Mouse (Mus musculus) mature B cell (primary cell): ENCODE measurements around the gene Nprl3.
"Not testable (repeated sequence)": the region's sequence is repeated elsewhere in the genome, so short reads cannot be mapped to it uniquely, and the experiment has no call there.

ENCODE experiments used
- in situ Hi-C: fragments of 300-500 bp; cut with MboI; formaldehyde crosslinking; loops from 2 replicates; pipeline ENCODE4 v1.14.3; 2019

Nprl3 gene

GRCm38 (mm10) chr11:32225222-32226104, 42.0 kb downstream of the Nprl3 start:
- in situ Hi-C loops = no loop called here

DNA sequence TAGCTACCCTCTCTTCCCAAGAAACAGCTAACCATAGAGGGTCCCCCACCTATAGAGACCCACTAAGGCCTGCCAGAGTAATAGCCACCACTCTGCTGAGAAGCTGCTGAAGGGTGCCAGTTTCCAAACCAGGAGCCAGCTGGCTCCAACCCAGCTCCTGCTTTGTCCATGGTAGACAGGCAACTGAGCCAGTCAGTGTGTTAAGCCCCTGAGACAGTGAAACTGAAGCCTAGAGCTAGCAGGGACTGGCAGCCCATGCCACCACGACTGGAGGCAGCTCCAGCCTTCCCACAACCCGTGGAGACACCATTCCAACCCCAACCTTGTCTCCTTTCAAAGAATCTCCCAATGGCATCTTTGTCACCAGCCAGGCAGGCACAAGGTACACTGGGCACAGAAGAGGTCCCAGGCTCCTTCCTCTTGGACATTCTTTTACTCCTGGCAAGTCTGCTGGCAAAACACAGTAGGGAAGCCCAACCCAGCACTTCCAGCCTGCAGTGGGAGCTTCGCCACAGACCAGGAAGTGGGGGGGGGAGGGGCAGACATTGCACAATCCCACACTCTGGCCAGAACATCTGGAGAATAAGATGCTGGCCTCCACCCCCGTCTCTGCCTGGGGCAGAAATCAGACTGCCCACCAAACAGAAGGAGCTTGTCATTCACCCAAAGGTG, 42.9 kb downstream of the Nprl3 start:
- in situ Hi-C loops = no loop called here

DNA sequence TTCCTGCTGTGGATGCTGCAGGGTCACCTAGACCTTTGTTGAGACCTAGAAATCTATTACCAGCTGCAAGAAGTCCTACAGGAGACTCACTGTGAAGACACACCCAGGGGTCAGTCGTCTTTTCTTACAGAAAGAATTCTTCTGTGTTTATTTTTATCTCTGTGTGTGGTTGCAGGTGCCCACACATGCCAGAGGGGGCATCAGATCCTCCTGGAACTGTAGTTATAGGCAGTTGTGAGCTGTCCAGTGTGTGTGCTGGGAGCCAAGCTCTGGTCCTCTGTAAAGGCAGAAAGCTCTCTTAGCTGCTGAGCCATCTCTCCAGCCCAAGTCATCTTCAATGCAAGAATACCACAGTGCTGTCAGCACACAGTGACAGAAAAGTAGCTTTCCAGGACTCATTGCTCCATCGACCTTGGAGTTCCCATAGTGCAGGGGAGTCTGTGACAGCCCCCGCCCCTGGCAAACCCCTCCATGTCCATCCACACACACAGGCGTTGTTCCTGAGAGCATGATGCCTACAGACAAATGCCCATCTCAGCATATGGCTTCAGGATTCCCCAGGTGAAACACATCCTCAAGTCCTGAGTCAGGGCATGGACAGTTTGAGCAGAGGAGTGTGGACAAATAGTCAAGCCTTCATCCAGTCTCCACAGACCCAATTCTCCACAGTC, 44.1 kb downstream of the Nprl3 start:
- in situ Hi-C loops = no loop called here

DNA sequence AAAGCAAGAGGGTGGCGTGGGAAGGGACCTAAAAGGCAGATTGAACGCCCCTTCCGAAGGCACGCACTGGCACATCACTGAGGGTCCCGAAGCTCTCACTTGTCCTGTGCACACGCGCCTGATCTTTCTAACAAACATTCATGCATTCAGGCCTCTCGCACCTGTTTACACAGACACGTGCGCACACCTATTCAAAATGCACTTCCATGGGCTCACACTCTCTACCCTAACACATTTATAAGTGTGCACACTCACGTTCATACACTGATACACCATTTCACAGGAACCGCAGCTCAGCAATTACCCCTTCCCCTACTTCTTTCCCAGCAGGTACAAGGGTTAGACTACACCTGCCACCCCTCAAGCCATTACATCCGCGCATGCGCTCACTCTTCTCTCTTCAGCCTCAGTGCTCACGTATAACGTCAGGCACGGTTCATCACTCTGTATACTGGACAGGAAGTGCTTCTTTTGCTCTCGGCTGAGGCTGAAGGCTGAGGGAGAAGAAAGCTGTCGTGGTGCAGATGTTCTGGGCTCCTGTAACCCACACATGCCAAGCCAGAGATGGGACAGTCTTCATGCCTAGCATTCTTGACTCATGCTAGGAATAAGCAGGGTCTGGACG, 44.8 kb downstream of the Nprl3 start:
- in situ Hi-C loops = no loop called here

DNA sequence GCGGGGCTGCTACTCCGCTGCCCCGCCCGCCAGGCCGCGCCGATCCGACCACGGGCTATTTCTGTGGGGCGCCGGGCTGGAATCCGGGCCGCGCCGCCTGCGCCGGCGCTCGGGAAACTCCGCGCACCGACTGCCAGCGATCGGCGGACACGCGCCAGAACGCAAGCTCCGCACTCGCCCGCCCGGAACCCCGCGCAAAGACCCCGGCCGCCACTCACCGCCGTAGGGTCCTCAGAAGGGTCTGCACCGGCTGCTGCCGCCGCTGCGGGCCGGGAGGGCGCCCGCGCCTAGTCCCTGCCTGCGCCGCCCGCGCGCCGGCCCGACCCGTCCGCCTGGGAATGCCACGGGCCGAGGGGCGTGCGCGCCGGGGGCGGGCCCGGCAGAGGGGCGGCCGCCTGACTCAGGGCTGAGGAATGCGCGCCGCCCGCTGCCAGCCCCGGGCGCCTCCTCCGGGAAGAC, 45.5 kb downstream of the Nprl3 start, which contains the start of gene Rhbdf1:
Rhbdf1 (minus strand) TSS at position 350 of the 459 bp plus-strand sequence.
- in situ Hi-C loops = no loop called here

DNA sequence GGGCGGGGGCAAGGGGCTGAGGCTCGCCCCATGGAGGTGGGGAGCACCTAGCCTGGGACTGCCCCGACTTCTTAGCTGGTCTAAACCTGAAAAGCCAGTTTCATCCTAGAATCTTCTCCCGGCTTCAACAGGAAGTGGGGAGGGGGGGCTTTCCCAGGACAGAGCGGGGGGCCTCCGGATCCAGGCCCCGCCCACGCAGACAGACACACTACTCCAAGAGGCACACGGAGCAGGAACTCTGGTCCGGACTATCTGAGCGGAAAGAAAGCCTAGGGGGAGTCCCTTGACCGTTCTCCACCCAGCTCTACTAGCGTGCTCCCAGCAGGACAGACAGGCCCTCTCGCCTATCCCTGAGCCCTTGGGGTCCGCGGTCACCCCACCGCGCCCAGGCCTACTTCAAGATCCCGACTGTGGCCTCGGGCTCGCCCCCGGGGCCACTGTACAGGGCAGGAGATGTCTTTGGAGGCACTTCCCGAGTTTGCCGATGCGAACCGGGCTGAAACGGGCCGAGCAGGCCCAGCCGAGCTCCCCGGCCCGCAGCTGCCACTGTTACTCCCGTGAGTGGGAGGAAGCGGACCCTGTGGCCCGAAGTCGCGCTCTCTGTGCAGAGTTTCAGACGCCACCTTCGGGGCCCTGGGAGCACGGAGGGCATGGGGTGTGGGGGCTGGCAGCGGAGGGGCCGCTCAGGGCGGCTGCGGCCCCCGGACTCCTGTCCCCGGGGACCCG, 46.1 kb downstream of the Nprl3 start:
- in situ Hi-C loops = no loop called here

GRCm38 (mm10) chr11:32220607-32221224, 46.8 kb downstream of the Nprl3 start:
- in situ Hi-C loops = no loop called here

DNA sequence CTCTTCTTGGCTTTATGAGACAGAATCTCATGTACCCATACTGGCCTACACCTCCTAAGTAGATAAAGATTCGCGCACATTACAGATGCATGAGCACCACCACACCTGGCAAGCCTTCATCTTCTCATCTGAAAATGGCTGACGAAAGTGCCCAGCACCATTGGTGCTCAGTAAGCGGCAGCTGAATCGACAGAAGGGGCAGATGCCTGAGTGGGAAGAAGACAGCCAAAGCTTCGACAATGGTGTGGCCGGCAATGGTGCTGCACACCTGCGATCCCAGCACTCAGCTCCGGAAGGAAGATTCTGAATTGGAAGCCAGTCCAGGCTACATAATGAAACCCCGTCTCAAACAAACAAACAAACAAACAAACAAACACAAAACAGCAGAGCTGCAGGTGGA, 48.2 kb downstream of the Nprl3 start:
- in situ Hi-C loops = no loop called here

- in situ Hi-C loops = no loop called here
Observed at GRCm38 (mm10) chr11:32218501-32219050, 48.9 kb downstream of the Nprl3 start.

- in situ Hi-C loops = no loop called here
Observed at GRCm38 (mm10) chr11:32216851-32217250, 50.7 kb downstream of the Nprl3 start.

DNA sequence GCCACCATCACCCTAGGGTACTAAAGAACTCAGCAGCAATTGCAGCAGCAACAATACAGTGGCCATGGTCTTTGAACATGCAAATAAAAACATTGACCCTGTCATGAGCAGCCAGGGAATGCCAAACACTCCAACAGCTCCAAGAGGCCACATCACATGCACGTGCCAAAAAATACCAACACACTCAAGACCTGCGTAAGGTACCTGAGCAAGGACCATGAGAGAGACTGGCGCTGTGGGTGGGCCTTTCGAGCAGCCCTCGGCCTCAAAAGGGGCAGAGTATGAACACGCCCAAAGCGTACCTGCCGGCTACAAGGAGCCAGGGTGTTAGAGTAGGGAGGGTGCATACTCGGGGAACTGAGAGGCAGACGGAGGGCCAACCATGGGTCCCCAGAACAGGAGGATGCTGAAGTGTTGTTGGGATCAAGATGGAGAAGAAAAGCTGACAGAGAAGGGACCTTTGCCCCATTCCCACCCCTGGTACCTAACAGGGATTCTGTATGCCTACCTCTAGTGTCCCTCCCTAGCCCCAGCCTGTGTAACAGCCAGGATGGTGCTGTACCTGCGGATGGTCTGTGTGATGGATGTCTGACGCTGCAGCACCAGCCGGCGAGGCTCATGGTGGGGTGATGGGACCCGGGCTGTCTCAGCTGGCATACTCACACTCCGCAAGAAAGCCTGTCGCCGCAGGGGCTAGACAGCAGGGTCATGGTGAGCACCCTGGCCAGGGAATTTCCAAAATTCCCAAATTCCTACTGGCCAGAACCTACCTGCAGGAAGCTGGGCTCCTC, 51.9 kb downstream of the Nprl3 start:
- in situ Hi-C loops = no loop called here

DNA sequence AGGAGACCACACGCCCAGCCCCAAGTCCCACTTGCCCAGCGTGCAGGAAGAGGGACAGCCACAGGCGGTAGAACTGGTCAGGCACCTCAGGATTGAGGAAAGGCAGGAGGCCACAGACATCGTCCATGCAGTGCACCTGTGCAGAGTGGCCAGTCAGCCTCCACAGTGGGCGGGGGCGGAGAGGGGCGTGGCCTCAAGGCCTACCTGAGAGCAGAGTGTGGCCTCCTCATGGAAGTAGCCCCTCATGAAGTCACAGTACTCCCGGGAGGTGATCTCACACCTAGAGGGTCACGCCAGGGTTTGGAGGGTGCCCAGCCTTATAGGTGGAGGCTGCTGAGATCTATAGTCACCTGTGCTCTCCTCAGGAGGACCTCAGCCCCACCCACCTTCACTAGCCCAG, 56.9 kb downstream of the Nprl3 start:
- in situ Hi-C loops = no loop called here

DNA sequence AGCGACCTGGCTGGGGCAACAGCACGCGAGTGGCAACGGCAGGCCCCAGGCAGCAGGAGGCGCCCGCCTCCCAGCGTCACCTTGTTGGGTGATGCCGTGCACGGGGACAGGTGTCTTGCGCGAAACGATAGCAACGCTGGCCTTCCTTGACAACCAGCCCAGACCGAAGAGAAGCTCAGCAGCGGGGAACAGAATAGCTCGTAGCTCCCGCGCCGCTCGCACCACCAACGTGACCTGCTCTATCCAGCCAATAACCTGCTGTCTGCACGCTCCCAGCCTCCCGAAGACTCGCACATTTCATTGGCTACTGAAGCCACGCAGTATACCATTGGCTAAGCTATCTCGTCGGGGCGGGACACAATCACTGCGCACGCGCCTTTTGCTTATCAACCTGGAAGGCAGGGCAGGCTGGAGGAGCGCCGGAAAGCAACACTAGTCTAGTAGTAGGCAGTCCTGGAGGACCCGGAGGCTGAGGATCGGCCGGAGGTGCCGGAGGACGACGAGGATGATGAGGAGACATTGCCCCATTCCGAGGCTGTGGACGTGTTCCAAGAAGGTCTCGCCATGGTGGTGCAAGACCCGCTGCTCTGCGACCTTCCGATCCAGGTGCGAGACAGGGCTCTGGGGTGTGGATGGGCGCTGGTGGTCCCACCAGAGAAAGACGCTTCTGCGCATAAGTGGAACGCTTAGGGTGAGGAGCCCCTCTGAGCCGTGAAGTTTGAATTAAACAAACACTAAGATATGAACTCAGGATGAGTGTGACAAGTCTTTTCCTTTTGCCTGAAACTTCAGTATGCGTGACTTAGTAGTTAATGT, 62.2 kb downstream of the Nprl3 start, which contains the start of gene Snrnp25:
Snrnp25 (plus strand) TSS at position 358 of the 816 bp plus-strand sequence.
- in situ Hi-C loops = no loop called here

- in situ Hi-C loops = no loop called here
Observed at GRCm38 (mm10) chr11:32201922-32202685, 65.4 kb downstream of the Nprl3 start.

- in situ Hi-C loops = not testable (repeated sequence)
Observed at GRCm38 (mm10) chr11:32200992-32201391, 66.5 kb downstream of the Nprl3 start.

- in situ Hi-C loops = no loop called here
Observed at GRCm38 (mm10) chr11:32200075-32200601, 67.4 kb downstream of the Nprl3 start, which contains the start of gene Il9r. Gene Il9r (minus strand): TSS chr11:32200279.

GRCm38 (mm10) chr11:32199230-32199629, 68.3 kb downstream of the Nprl3 start:
- in situ Hi-C loops = no loop called here
